Mouse (Mus musculus): ENCODE measurements at regions not wholly inside any gene's neighbourhood (a gene's known extent, or its start where the extent isn't known, plus 50 kb on each side); places are given as distances from the start of the nearest gene placed in this dataset.

- Histone ChIP-seq H3K4me3 (no peak overlapping the region), H3K79me2 (replicated peaks; ENCODE audit: control insufficient read depth, insufficient read depth, low read length) (no peaks in the 10 kb centered on the region), H3K36me3 (ENCODE audit: control insufficient read depth, insufficient read depth, low read length) (no peaks in the 10 kb centered on the region), H3K9ac (ENCODE audit: low read depth, low read length) (no peak overlapping the region), H3K4me1 (ENCODE audit: control insufficient read depth, insufficient read depth, low read length) (no peaks in the 10 kb centered on the region), H3K27me3 (ENCODE audit: control insufficient read depth, insufficient read depth, low read length) (no peaks in the 10 kb centered on the region), H3K27ac (no peak overlapping the region)
- intact Hi-C loops (cut with DNase I), result no loop called here
- WGBS, result 70% methylated on average over 14 of the region's 14 CpGs
- TF ChIP-seq CTCF (IDR thresholded peaks at IDR 0.05) (no peak), POLR2A (IDR thresholded peaks at IDR 0.05; ENCODE audit: insufficient read depth, low read depth, low read length) (no peak), EP300 (IDR thresholded peaks at IDR 0.05; ENCODE audit: insufficient read depth, low read depth, low read length) (no peak)
- peak in 1 of 2 experiments; percentile 5 for DNase-seq
Observed at GRCm38 (mm10) chr12:109871021-109871420, 270.9 kb upstream of the Rtl1 start.

DNA sequence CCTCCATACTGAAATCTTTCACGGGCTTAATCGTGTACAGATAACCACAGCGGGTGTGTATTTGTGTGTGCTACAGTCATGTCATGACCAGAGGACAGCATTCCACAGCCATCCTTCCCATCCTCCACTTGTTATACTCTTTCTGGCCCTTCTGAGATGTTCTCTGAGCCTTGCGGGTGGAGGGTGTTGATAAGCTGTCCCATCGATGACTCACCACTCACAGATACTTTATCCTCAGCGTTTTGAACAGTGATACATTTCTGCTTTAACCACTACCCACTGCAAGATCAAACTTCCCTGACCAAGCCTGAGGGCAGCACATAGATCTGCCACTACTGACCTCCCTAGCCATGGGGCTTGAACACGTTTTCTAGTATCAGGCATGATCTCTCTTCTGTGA is 274.3 kb upstream of the Rtl1 start:
- H3K79me2 ChIP-seq (replicated peaks; ENCODE audit: control insufficient read depth, insufficient read depth, low read length), result no peaks in the 10 kb centered on the region
- intact Hi-C loops (cut with DNase I), result no loop called here
- H3K4me3 ChIP-seq, result no peak overlapping the region
- H3K9ac ChIP-seq (ENCODE audit: low read depth, low read length), result no peak overlapping the region
- no peaks in the 10 kb centered on the region for H3K4me1 ChIP-seq (ENCODE audit: control insufficient read depth, insufficient read depth, low read length)
- DNase-seq, result no peak
- H3K27me3 ChIP-seq (ENCODE audit: control insufficient read depth, insufficient read depth, low read length), result no peaks in the 10 kb centered on the region
- H3K27ac ChIP-seq, result no peak overlapping the region
- no peaks in the 10 kb centered on the region for H3K36me3 ChIP-seq (ENCODE audit: control insufficient read depth, insufficient read depth, low read length)
- no peak for TF ChIP-seq POLR2A (IDR thresholded peaks at IDR 0.05; ENCODE audit: insufficient read depth, low read depth, low read length)
- TF ChIP-seq CTCF (IDR thresholded peaks at IDR 0.05), result no peak
- 37% methylated on average over 7 of the region's 7 CpGs for WGBS

- no peak for DNase-seq
- Histone ChIP-seq H3K36me3 (ENCODE audit: control insufficient read depth, insufficient read depth, low read length) (no peaks in the 10 kb centered on the region), H3K4me3 (no peak overlapping the region), H3K27ac (no peak overlapping the region), H3K79me2 (replicated peaks; ENCODE audit: control insufficient read depth, insufficient read depth, low read length) (no peaks in the 10 kb centered on the region), H3K27me3 (ENCODE audit: control insufficient read depth, insufficient read depth, low read length) (no peaks in the 10 kb centered on the region), H3K4me1 (ENCODE audit: control insufficient read depth, insufficient read depth, low read length) (no peaks in the 10 kb centered on the region), H3K9ac (ENCODE audit: low read depth, low read length) (no peak overlapping the region)
- WGBS, result 69% methylated on average over 3 of the region's 3 CpGs
- no peak for TF ChIP-seq POLR2A (IDR thresholded peaks at IDR 0.05; ENCODE audit: insufficient read depth, low read depth, low read length)
- no peak for TF ChIP-seq EP300 (IDR thresholded peaks at IDR 0.05; ENCODE audit: insufficient read depth, low read depth, low read length)
- TF ChIP-seq CTCF (IDR thresholded peaks at IDR 0.05), result no peak
- intact Hi-C loops (cut with DNase I), result no loop called here
Observed at GRCm38 (mm10) chr12:109881108-109881507, 281.0 kb upstream of the Rtl1 start.

DNA sequence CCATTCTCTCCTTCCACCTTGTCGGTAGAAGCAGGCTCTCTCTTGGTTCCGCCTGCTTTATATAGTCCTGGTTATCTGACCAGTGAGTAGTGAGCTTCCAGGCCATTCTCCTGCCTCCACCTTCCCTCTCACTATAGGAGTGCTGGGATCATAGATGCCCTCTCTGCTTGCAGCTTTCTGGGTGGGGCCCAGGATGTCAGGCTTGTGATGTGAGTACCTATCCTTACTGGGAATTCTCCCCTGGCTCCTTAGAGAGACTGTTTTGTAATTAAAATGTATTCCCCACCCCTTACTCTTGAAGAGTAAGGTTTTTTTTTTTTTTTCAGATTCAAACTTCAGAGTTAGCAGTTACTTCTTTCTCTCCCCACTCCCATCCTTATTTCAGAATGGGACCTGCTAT is 291.1 kb upstream of the Rtl1 start:
- H3K9ac ChIP-seq (ENCODE audit: low read depth, low read length), result no peak overlapping the region

GRCm38 (mm10) chr12:109892834-109893233 is 292.7 kb upstream of the Rtl1 start:
- H3K79me2 ChIP-seq (replicated peaks; ENCODE audit: control insufficient read depth, insufficient read depth, low read length), result no peaks in the 10 kb centered on the region
- no peak for DNase-seq
- TF ChIP-seq CTCF (IDR thresholded peaks at IDR 0.05) (no peak), EP300 (IDR thresholded peaks at IDR 0.05; ENCODE audit: insufficient read depth, low read depth, low read length) (no peak), POLR2A (IDR thresholded peaks at IDR 0.05; ENCODE audit: insufficient read depth, low read depth, low read length) (no peak)
- H3K27ac ChIP-seq, result no peak overlapping the region
- no peaks in the 10 kb centered on the region for H3K4me1 ChIP-seq (ENCODE audit: control insufficient read depth, insufficient read depth, low read length)
- H3K9ac ChIP-seq (ENCODE audit: low read depth, low read length), result no peak overlapping the region
- intact Hi-C loops (cut with DNase I), result no loop called here
- no peak overlapping the region for H3K4me3 ChIP-seq
- H3K36me3 ChIP-seq (ENCODE audit: control insufficient read depth, insufficient read depth, low read length), result no peaks in the 10 kb centered on the region
- H3K27me3 ChIP-seq (ENCODE audit: control insufficient read depth, insufficient read depth, low read length), result no peaks in the 10 kb centered on the region

More for the DNA sequence above, 291.1 kb upstream of the Rtl1 start:
- intact Hi-C loops (cut with DNase I), result no loop called here
- Histone ChIP-seq H3K36me3 (ENCODE audit: control insufficient read depth, insufficient read depth, low read length) (no peaks in the 10 kb centered on the region), H3K4me3 (no peak overlapping the region), H3K4me1 (ENCODE audit: control insufficient read depth, insufficient read depth, low read length) (no peaks in the 10 kb centered on the region), H3K79me2 (replicated peaks; ENCODE audit: control insufficient read depth, insufficient read depth, low read length) (no peaks in the 10 kb centered on the region), H3K27me3 (ENCODE audit: control insufficient read depth, insufficient read depth, low read length) (no peaks in the 10 kb centered on the region), H3K27ac (no peak overlapping the region)
- no peak for TF ChIP-seq EP300 (IDR thresholded peaks at IDR 0.05; ENCODE audit: insufficient read depth, low read depth, low read length)
- no peak for TF ChIP-seq POLR2A (IDR thresholded peaks at IDR 0.05; ENCODE audit: insufficient read depth, low read depth, low read length)
- TF ChIP-seq CTCF (IDR thresholded peaks at IDR 0.05), result no peak
- WGBS, result 81% methylated on average over 2 of the region's 2 CpGs
- no peak for DNase-seq

DNA sequence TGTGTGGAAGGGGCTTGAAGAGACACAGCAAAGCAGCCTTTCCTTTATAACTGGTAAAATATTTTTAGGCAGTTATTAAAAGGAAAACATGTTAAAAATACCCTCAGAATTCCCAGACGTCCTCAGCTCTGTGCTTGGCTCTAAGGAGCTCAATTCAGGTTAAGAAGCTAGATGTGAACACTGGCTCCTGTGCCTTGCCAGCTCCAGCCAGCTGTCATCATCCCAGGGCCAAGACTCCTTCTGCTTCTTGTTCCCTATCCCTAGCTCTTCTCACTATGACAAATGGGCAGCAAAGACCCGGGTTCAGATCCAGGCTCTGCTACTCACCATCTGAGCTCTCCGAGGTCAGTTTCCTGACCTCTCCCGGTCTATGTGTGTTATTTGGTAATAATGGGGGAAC is 293.5 kb upstream of the Rtl1 start:
- no peaks in the 10 kb centered on the region for H3K4me1 ChIP-seq (ENCODE audit: control insufficient read depth, insufficient read depth, low read length)
- no peak overlapping the region for H3K4me3 ChIP-seq
- H3K36me3 ChIP-seq (ENCODE audit: control insufficient read depth, insufficient read depth, low read length), result no peaks in the 10 kb centered on the region
- 58% methylated on average over 4 of the region's 4 CpGs for WGBS
- no peaks in the 10 kb centered on the region for H3K79me2 ChIP-seq (replicated peaks; ENCODE audit: control insufficient read depth, insufficient read depth, low read length)
- intact Hi-C loops (cut with DNase I), result no loop called here
- no peak for TF ChIP-seq POLR2A (IDR thresholded peaks at IDR 0.05; ENCODE audit: insufficient read depth, low read depth, low read length)
- no peak for TF ChIP-seq EP300 (IDR thresholded peaks at IDR 0.05; ENCODE audit: insufficient read depth, low read depth, low read length)
- no peak for TF ChIP-seq CTCF (IDR thresholded peaks at IDR 0.05)
- no peak for DNase-seq
- H3K9ac ChIP-seq (ENCODE audit: low read depth, low read length), result no peak overlapping the region
- H3K27me3 ChIP-seq (ENCODE audit: control insufficient read depth, insufficient read depth, low read length), result no peaks in the 10 kb centered on the region
- no peak overlapping the region for H3K27ac ChIP-seq
